Mouse (Mus musculus) spleen, postnatal 36 days (tissue): ENCODE measurements around the gene Heca.
"Not testable (repeated sequence)": the region's sequence is repeated elsewhere in the genome, so short reads cannot be mapped to it uniquely, and the experiment has no call there.

Experiments used
- DNase-seq, 2 experiments: peaks; one replicate each; pipeline ENCODE4 v3.0.0; 2022; ENCODE audit warnings: low spot score in 2 of 2, mixed read lengths in 1 of 2

The Heca gene

GRCm38 (mm10) chr10:17947960-17948730 lies at the start of gene Heca:
TSS of gene Heca (minus strand) at chr10:17948067.
- peak; percentile 85 to 87 for DNase-seq

- DNase-seq = no peak
Observed at GRCm38 (mm10) chr10:17990576-17990975, 42.7 kb upstream of the Heca start.

GRCm38 (mm10) chr10:17989136-17989535 lies 41.3 kb upstream of the Heca start:
- DNase-seq = peak; percentile 4 to 14

GRCm38 (mm10) chr10:17987823-17988423 lies 40.1 kb upstream of the Heca start:
- DNase-seq = peak in 1 of 2 experiments; percentile 2

GRCm38 (mm10) chr10:17983313-17983712 lies 35.4 kb upstream of the Heca start:
- no peak for DNase-seq

- DNase-seq = no peak
Observed at GRCm38 (mm10) chr10:17966090-17966489, 18.2 kb upstream of the Heca start.

- DNase-seq = peak; percentile 52 to 54
Observed at GRCm38 (mm10) chr10:17950761-17951160, 2.9 kb upstream of the Heca start.

- DNase-seq = peak; percentile 78 to 80
Observed at GRCm38 (mm10) chr10:17947175-17947906, 526 bp downstream of the Heca start.

- peak; percentile 6 to 49 for DNase-seq
Observed at GRCm38 (mm10) chr10:17946799-17947174, 1.1 kb downstream of the Heca start.

- DNase-seq = no peak
Observed at GRCm38 (mm10) chr10:17946046-17946445, 1.8 kb downstream of the Heca start.

GRCm38 (mm10) chr10:17933622-17934021 lies 14.2 kb downstream of the Heca start:
- no peak for DNase-seq

GRCm38 (mm10) chr10:17932131-17932530 lies 15.7 kb downstream of the Heca start:
- no peak for DNase-seq

GRCm38 (mm10) chr10:17931157-17931556 lies 16.7 kb downstream of the Heca start:
- no peak for DNase-seq

- no peak for DNase-seq
Observed at GRCm38 (mm10) chr10:17930445-17931083, 17.3 kb downstream of the Heca start.

- DNase-seq = no peak
Observed at GRCm38 (mm10) chr10:17925200-17925599, 22.7 kb downstream of the Heca start.

GRCm38 (mm10) chr10:17924166-17924565 lies 23.7 kb downstream of the Heca start:
- no peak for DNase-seq

GRCm38 (mm10) chr10:17921381-17921780 lies 26.5 kb downstream of the Heca start:
- no peak for DNase-seq

- DNase-seq = peak; percentile 29 to 39
Observed at GRCm38 (mm10) chr10:17919971-17920370, 27.9 kb downstream of the Heca start.

GRCm38 (mm10) chr10:17919032-17919431 lies 28.8 kb downstream of the Heca start:
- no peak for DNase-seq

GRCm38 (mm10) chr10:17908731-17909130 lies 39.1 kb downstream of the Heca start:
- no peak for DNase-seq

- DNase-seq = not testable (repeated sequence)
Observed at GRCm38 (mm10) chr10:17906405-17906804, 41.5 kb downstream of the Heca start.

- DNase-seq = no peak
Observed at GRCm38 (mm10) chr10:17903449-17903848, 44.4 kb downstream of the Heca start.
